Mouse (Mus musculus) intestine, postnatal 0 days (tissue): Measurements from ENCODE around the gene Cox7a2. TPM values are rescaled to one million over a fixed set of nuclear protein-coding genes. Genes with fewer than 3 reads are reported as not detected.

Source experiments
- ATAC-seq: fragments of 200-750 bp; cut with Nextera tagmentation; 2 replicates; pipeline ENCODE4 v1.8.0; 2017; ENCODE audit warnings: mild to moderate bottlenecking, moderate TSS enrichment, moderate library complexity
- H3K27ac ChIP-seq: fragments of 300-500 bp; sonication (generic); 2 replicates; pipeline ENCODE4 v1.5.1; 2014; ENCODE audit warnings: mild to moderate bottlenecking, low read depth, low read length, moderate library complexity
- H3K27me3 ChIP-seq: fragments of 300-500 bp; sonication (generic); replicated peaks from 2 replicates; pipeline ENCODE4 v1.6.1; 2014; ENCODE audit warnings: low read length, mixed read lengths; ENCODE audit not compliant: control insufficient read depth, insufficient read depth
- H3K36me3 ChIP-seq: fragments of 300-500 bp; sonication (generic); 2 replicates; pipeline ENCODE4 v1.6.1; 2014; ENCODE audit warnings: mild to moderate bottlenecking, moderate library complexity; ENCODE audit not compliant: control insufficient read depth, insufficient read depth
- H3K4me1 ChIP-seq: fragments of 300-500 bp; sonication (generic); replicated peaks from 2 replicates; pipeline ENCODE4 v1.6.1; 2014; ENCODE audit warnings: antibody characterized with exemption, low read length, mixed read lengths; ENCODE audit not compliant: control insufficient read depth, insufficient read depth
- H3K4me2 ChIP-seq: fragments of 300-500 bp; sonication (generic); replicated peaks from 2 replicates; pipeline ENCODE4 v1.6.1; 2014; ENCODE audit warnings: low read depth, mild to moderate bottlenecking, moderate library complexity
- H3K4me3 ChIP-seq: fragments of 300-500 bp; sonication (generic); 2 replicates; pipeline ENCODE4 v1.5.1; 2014; ENCODE audit warnings: low read depth, low read length
- H3K9ac ChIP-seq: fragments of 300-500 bp; sonication (generic); 2 replicates; pipeline ENCODE4 v1.6.1; 2014; ENCODE audit warnings: mild to moderate bottlenecking, low read depth, low read length
- H3K9me3 ChIP-seq: fragments of 300-500 bp; sonication (generic); 2 replicates; pipeline ENCODE4 v1.6.1; 2016; ENCODE audit warnings: mixed run types; ENCODE audit not compliant: control insufficient read depth
- CTCF ChIP-seq: sonication (generic); IDR thresholded peaks from 2 replicates; pipeline ENCODE4 v1.5.1; 2016; ENCODE audit warnings: low read depth, mild to moderate bottlenecking, control low read depth, antibody characterized with exemption, moderate library complexity
- WGBS: fragments of 180-500 bp; shearing (Covaris S2); extraction: QIAGEN DNeasy Blood & Tissue Kit; methylation state at CpG from one replicate; pipeline ENCODE4 v1.1.7; 2014; 5-methylcytosine and 5-hydroxymethylcytosine counted together
- polyA plus RNA-seq: library from polyadenylated mRNA; unstranded; fragments of >200 nt; fragmentation: Nextera tagmentation; extraction: Ambion mirVana; gene quantifications from 2 replicates; pipeline ENCODE4 v1.2.1, GENCODE M21; 2015

The Cox7a2 gene
- polyA plus RNA-seq, 1 experiment from 2014 or later, result 1,366 TPM

DNA sequence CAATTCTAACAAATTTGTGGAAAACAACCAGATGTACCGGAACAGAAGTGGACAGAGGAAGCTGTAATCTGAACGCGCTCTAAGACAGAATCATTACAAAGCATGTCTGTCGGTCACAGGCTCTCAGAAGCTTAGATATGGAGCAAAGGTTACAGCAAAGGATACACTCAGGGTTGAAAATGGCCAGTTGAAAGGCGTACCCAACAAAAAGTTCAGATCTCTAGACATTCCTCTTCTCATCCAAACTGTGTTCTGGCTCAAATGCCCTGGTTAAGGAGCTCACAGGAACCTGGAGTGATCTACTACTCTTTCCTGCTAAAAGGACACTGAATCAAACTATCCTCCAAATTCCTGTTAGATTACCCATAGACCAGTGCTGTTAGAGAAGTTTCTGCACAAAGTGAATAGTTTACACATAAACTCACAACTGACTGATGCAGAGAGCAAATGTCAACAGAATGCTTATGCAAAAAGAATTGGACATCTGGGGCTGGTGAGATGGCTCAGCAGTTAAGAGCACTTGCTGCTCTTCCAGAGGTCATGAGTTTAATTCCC is 7.4 kb upstream of the Cox7a2 start:
- WGBS, result 91% methylated on average over 5 of the region's 5 CpGs
- Histone ChIP-seq H3K27me3 (no peaks in the 10 kb centered on the region), H3K9me3 (no peaks in the 10 kb centered on the region), H3K9ac (no peak overlapping the region), H3K27ac (no peak overlapping the region), H3K4me3 (no peak overlapping the region), H3K36me3 (0 out of 2 replicates have a peak, but pooled peaks cover 3% of the 10 kb centered on the region), H3K4me2 (no peak overlapping the region), H3K4me1 (no peaks in the 10 kb centered on the region)
- no peak for TF ChIP-seq CTCF
- ATAC-seq, result no peak

DNA sequence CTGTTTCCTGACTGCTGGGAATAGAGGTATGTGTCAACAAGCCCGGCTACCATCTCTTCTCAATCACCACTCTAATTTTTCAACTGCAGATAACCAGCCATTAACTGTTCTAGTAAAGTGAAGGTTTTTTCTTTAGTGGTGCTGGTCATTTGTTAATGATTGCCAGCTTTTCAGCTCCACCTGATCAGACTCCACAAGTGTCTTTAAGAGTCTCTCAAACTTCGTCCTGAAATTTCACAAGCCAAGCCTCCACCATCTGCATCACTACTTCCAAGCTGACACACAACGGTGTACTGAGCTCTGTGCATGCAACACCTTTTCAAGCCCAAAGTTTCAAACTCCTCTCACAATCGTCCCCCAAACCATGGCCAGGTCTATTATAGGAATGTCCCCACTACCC is 5.7 kb upstream of the Cox7a2 start:
- H3K36me3 ChIP-seq, result 0 out of 2 replicates have a peak, but pooled peaks cover 3% of the 10 kb centered on the region
- H3K27me3 ChIP-seq, result no peaks in the 10 kb centered on the region
- H3K4me3 ChIP-seq, result no peak overlapping the region
- H3K27ac ChIP-seq, result no peak overlapping the region
- no peak overlapping the region for H3K9ac ChIP-seq
- no peak overlapping the region for H3K4me2 ChIP-seq
- TF ChIP-seq CTCF, result no peak
- no peak for ATAC-seq
- 60% methylated on average over 4 of the region's 4 CpGs for WGBS
- no peaks in the 10 kb centered on the region for H3K9me3 ChIP-seq
- H3K4me1 ChIP-seq, result no peaks in the 10 kb centered on the region

DNA sequence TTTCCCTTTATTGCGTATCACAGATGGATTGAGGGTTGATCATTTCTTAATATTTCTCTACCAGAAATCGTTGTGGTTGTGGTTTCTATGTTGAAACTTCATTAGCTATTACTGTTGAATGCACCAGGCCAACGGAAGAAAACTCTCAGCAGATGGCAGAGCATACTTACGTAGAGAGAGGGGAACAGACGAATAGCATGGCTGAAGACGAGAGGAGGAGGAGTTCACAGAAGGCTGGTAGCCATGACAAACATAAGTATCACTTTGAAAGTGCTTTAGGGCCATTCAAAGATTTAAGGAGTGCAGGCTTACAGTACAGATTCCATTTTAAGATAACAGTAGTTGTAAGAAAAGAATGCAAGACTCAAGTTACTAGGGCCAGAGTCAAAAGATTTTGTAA is 2.8 kb upstream of the Cox7a2 start:
- Histone ChIP-seq H3K36me3 (no peaks in the 10 kb centered on the region), H3K27ac (no peak overlapping the region), H3K27me3 (no peaks in the 10 kb centered on the region), H3K4me2 (no peak overlapping the region), H3K9me3 (no peaks in the 10 kb centered on the region), H3K4me1 (no peaks in the 10 kb centered on the region; the same call in 1 of the 2 replicates), H3K4me3 (no peak overlapping the region), H3K9ac (no peak overlapping the region)
- no peak for TF ChIP-seq CTCF
- no peak for ATAC-seq
- 81% methylated on average over 6 of the region's 6 CpGs for WGBS

DNA sequence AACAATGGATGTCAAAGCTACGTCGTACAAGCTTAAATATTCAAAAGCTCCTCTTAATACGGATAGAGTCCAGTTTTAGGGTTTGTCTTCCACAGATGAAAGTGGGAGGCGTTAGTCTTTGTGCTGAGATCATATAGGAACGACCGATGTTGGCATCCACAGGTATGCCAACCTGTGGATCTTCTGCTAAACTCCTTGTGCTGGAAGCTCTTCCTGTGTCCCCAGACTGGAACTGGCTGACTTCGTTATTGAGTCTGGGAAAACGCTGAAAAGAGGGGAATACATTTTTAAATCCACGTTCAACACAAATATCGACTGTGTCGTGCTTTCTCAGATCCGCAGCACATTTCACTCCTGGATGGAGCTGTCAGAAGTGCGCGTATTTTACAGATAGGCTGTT is 398 bp upstream of the Cox7a2 start:
- peak overlapping the region; percentile 78 for H3K9ac ChIP-seq
- peak; percentile 42; the same call in 1 of the 2 replicates for ATAC-seq
- no peaks in the 10 kb centered on the region for H3K9me3 ChIP-seq
- peaks cover 4% of the 10 kb centered on the region; the same call in 1 of the 2 replicates for H3K36me3 ChIP-seq
- peak overlapping the region; percentile 68 for H3K27ac ChIP-seq
- no peaks in the 10 kb centered on the region; the same call in 1 of the 2 replicates for H3K4me1 ChIP-seq
- 2% methylated on average over 14 of the region's 14 CpGs for WGBS
- H3K4me2 ChIP-seq, result peak overlapping the region; percentile 71
- TF ChIP-seq CTCF, result no peak
- no peaks in the 10 kb centered on the region for H3K27me3 ChIP-seq
- H3K4me3 ChIP-seq, result peak overlapping the region; percentile 78

DNA sequence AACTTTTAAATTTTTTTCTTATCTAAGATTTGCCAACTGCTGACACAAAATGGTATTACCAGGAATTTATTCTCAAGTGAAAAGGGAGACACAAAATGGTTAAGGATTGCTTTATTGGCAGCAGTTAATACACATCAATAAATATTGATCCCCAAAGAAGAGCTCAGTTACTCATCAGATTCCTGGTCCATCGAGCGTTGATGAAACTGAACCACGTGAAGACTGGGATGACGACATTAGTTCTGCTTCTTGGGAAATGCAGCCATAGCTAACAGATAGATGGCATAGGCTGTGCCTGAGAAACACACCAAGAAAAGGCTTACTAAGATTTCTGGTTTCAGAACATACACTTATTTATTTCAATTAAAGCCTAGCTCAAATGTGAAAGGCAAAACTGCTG is 4.4 kb downstream of the Cox7a2 start:
- Histone ChIP-seq H3K9me3 (no peaks in the 10 kb centered on the region), H3K27me3 (no peaks in the 10 kb centered on the region), H3K27ac (no peak overlapping the region), H3K4me3 (no peak overlapping the region), H3K4me2 (no peak overlapping the region), H3K36me3 (peaks cover 20% of the 10 kb centered on the region), H3K9ac (no peak overlapping the region), H3K4me1 (no peaks in the 10 kb centered on the region; the same call in 1 of the 2 replicates)
- TF ChIP-seq CTCF, result no peak
- whole genome bisulfite sequencing, result 83% methylated on average over 4 of the region's 4 CpGs
- no peak for ATAC-seq

DNA sequence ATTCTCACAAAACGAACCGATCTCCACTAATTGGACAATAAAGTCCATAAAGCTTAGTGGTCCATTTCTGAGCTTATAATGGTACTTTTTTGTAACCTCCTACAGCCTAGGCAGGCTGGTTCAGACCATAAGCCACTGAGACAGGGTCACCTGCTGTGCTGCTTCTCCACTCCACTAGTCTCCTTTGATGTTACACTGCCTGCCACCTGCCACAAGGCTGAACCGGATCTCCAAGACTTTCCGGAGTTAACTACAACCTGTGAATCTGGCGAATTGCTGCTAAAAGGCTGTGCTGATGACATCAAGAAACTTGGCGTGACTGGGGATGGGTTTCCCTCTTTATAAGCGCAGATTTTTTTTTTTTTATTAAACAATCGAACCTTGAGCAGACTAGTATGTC is 7.8 kb downstream of the Cox7a2 start:
- H3K36me3 ChIP-seq, result peaks cover 20% of the 10 kb centered on the region
- no peaks in the 10 kb centered on the region for H3K27me3 ChIP-seq
- no peaks in the 10 kb centered on the region for H3K9me3 ChIP-seq
- 73% methylated on average over 8 of the region's 8 CpGs for WGBS
- no peak for TF ChIP-seq CTCF
- H3K9ac ChIP-seq, result no peak overlapping the region
- no peak overlapping the region for H3K27ac ChIP-seq
- no peak overlapping the region for H3K4me2 ChIP-seq
- no peak for ATAC-seq
- H3K4me1 ChIP-seq, result no peaks in the 10 kb centered on the region
- no peak overlapping the region for H3K4me3 ChIP-seq
